Mouse (Mus musculus) retina, postnatal 7 days (tissue): ENCODE measurements around the gene Hsf2bp.

Source experiments
- DNase-seq: peaks from one replicate; pipeline ENCODE4 v3.0.0-alpha.2; 2012; ENCODE audit warnings: low read depth, low spot score

Gene Hsf2bp

DNA sequence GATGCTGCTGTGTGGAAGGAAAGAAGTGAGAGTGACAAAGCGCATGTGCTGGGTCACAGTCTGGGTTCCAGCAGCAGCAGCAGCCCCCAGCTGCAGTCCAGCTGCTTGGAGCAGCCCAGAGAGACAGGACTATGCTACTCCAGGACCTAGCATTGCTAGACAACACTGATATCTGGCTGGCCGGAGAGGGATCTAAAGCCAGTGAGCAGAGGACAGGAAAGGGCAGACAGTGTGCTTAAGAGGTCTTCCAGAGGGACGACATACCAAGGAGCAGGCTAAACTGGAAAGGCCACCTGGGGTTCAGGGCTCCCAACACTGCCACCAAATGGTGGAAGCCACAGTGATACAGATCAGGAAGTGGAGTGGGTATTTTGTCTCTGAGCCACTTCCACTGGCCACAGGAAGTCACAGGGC is 99.0 kb downstream of the Hsf2bp start:
- no peak for DNase-seq

- DNase-seq = no peak
Observed at GRCm38 (mm10) chr17:31935841-31936240, 100.3 kb downstream of the Hsf2bp start.

DNA sequence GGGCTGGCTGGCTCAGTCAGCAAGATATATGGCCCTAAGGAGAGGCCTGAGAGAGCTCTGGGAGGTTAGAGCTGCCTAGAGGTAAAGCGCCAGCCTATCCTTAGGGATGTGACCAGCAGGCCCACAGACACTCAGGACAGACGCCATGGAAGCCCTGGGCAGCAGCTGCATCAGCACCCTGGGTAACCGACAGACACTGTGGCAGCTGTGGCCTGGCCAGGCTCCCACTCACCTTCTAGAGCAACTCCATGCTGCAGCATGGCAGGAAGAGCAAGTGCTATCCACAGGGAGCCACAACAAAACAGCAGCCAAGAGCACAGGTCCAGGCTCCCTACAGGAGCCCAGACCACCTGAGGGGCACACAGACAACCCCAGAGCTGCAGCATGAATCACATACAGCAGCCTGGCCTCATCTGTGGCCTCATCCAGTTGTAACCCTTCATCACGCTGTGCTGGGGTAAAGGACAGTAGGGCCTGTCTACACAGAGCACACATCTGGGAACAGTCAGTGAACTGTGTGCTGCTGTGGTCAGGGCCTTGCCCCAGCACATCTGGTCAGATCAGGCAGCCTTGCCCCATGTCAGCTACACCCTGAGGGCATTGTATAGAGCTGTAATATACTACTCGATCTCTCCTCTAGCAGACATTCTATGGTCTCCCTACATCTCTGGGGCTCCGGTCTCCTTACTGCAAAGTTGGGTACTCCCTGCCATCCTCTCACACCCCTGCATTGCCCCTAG is 100.9 kb downstream of the Hsf2bp start:
- DNase-seq = no peak

DNA sequence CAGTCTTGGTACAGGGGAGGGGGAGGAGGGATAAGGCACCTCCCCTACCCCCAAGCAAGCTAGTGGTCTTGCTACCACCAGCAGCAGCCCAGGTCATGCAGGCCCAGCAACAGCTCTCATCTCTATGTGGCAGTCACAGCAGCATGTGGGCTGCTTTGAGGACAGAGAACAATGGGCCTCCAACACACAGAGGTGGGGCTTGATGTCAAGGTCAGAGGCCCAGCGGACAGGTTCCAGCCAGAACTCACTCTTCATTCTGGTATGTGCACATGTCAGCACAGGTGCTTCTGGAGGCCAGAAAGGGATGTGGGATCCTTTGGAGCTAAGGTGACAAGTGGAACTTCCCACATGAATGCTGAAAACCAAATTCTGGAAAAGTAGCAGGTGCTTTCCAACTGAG is 102.2 kb downstream of the Hsf2bp start:
- no peak for DNase-seq

GRCm38 (mm10) chr17:31931499-31931898 is 104.7 kb downstream of the Hsf2bp start:
- DNase-seq = no peak

- DNase-seq = no peak
Observed at GRCm38 (mm10) chr17:31929844-31930715, 106.1 kb downstream of the Hsf2bp start.

GRCm38 (mm10) chr17:31929032-31929431 is 107.1 kb downstream of the Hsf2bp start:
- no peak for DNase-seq

DNA sequence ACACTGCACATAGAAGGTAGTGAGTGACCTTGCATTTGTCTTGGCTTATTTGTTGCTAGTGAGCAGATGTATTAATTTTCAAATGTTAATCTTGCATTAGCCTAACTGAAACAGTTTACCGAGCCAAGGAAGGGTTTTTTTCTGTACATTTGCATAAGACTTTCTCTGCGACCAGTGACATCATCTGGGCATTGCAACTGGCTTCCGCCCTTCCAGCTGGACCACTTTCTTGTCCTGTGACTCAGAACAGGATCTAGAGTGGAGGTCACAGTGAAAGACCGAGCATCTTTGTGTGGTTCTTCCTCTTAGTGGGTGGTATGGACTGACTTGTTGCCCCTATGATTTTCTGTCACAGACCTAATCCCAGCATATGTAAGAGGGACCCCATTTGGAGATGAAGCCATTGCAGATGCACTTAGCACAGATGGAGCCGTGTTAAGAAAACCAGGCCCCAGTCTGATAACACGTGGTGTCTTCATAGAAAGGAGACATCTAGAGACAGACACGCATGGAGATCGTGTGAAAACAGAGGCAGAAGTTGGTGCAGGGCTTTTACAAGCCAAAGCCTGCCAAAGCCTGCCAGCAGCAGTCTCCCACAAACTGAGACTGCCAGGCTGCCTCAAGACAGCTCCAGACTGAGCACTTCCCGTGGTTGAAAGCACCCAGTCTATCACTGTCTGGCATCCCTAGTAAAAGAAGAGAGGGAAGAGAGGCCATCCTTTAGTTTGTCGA is 108.1 kb downstream of the Hsf2bp start:
- no peak for DNase-seq

DNA sequence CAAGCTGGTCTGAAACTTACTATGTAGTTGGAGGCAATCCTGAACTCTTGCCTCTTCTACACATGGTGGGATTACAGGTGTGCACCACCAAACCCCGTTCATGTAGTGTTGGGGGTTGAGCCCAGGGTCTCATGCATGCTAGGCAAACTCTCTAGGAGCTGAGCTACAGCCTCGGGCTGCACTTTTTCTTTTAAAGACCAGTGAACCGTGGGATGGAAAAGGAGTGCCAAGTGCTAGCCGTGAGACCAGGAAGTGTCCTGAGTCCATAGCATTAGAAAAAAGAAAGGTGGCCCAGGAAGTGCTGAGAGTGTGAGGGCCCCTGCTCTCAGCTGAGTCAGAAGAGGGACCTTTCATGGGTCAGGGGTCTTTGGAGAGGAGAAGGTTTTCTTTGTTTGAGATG is 111.9 kb downstream of the Hsf2bp start:
- no peak for DNase-seq

- no peak for DNase-seq
Observed at GRCm38 (mm10) chr17:31923310-31923970, 112.7 kb downstream of the Hsf2bp start.

DNA sequence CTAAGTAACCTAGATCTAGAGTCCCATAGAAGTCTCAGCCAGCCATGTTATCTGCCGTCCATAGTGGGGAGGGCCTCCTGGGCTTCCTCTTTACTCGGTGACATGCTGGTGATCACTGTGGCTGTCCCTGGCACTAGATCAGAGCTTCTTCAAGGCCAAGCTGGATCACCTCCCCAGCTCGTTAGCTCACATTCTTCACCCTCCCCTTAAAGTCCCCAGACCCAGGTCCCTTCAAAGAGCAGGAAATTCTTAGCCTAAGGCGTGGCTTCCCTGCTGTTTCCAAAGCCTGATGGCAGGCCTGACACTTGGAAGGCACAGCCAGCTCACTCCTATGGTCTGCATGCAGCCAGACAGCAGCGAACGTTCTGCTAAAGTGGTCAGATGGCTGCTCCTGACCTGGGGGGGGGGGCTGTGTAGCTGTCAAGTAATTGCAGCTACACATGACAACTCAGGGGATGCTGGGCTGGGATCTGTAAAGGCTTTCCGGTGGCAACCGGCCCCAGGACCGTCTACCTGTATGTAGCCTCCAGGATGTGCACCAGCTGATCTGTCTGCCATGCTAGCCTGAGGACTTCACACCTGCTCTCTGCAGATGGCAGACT is 115.5 kb downstream of the Hsf2bp start:
- DNase-seq = no peak

- no peak for DNase-seq
Observed at GRCm38 (mm10) chr17:31919599-31919998, 116.5 kb downstream of the Hsf2bp start.

DNA sequence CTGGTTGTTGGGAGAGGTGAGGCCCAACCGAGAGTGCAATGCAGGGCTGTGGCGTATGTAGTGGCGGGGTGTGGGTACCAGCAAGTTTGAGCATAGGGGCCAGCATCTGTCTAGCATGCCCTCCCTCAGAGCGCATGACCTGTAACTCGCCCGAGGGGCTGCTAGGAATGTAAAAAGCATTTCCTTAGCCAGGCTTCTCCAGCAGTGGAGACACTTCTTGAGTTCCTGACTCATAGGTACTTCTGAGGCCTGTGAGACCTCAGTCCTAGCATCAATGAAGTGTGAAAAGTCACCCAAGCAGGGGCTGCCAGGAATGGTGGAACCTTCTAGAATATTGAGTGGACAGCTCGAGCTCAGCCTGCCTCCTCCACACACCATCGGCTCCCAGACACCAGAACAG is 117.8 kb downstream of the Hsf2bp start:
- DNase-seq = no peak

DNA sequence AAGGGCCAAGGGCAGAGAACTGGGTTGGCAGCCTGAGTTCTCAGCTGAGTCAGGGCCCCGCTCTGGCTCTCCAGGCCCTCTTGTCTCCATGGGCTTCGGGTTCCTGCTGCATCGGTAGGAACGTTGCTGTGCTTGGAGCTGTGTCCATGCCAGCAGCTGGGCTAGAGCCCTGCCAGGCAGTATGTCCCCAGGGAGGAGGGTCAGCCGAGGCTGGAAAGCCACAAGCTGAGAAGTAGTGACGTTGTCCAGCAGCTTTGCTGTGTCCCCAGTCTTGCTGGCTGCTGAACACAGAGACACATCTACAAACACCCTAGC is 119.7 kb downstream of the Hsf2bp start:
- DNase-seq = no peak

GRCm38 (mm10) chr17:31915756-31916460 is 120.2 kb downstream of the Hsf2bp start:
- no peak for DNase-seq

GRCm38 (mm10) chr17:31914323-31914722 is 121.8 kb downstream of the Hsf2bp start:
- DNase-seq = no peak

DNA sequence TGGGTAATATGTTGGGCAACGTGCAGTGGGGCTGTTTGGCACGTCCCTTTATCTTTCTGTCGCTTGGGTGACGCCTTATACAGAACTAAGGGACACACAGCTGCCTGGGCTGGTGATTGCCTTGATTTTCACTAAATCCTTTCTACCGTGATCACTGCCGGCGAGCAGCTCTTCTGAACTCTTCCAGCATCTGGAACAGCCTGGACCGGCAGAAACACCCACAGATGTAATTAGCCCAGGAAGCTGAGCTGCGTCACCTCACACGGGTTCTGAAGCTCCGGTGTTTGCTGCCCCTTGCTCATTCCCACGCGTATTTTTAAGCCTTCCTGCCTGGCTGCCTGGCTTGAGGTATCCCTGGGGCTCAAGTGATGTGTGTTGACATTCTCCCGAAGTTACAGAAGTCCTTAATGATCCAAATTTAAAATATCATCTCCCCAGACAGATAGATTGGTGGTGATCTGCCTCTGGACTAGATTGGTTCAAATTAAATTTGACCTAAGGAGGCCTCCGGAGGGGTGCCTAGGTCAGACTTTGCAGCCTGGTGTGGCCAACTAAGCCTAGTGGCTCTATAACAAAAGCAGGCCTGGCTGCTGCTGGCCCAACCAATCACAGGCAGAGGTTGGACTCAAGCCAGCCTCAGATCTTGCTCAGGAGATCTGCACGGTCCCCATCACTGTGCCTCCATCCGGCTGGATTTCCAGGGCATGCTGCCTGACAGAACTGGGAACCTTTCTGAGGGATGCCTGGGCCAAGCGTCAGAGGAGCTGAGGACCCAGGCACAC is 123.1 kb downstream of the Hsf2bp start:
- DNase-seq = no peak

GRCm38 (mm10) chr17:31912387-31912786 is 123.8 kb downstream of the Hsf2bp start:
- DNase-seq = no peak

DNA sequence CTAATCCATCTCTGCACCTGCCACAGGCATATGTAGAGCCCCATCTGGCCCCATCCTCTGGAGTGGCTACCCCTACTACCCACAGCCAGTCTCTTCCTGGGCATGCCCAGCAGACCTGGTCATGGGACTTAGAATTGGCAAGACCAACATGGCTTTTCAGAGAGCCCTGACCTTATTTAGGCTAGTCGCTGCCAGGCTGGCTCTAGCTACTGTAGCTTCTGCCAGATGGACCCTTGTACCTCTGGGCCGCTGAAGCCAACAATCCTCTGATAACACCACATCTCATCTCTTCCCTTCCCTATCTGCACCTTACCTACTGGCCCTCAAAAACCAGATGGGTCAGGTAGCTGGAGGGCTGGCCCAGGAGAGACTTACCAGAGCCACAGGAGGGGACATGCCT is 127.2 kb downstream of the Hsf2bp start:
- no peak for DNase-seq

- DNase-seq = no peak
Observed at GRCm38 (mm10) chr17:31906441-31906840, 129.7 kb downstream of the Hsf2bp start.
